Mouse (Mus musculus) forebrain, embryonic 14.5 days (tissue): ENCODE data around the gene Kalrn. TPM values are rescaled to one million over a fixed set of nuclear protein-coding genes. Genes with fewer than 3 reads are reported as not detected.

ENCODE experiments used
- ATAC-seq: fragments of 200-750 bp; cut with Nextera tagmentation; 2 replicates; pipeline ENCODE4 v1.8.0; 2017; ENCODE audit warnings: mild to moderate bottlenecking, moderate library complexity
- DNase-seq: peaks from one replicate; pipeline ENCODE4 v3.0.0-alpha.2; 2015; ENCODE audit warnings: low spot score
- H3K27ac ChIP-seq: fragments of 300-500 bp; sonication (generic); 2 replicates; pipeline ENCODE4 v1.5.1; 2014; ENCODE audit warnings: low read depth, mild to moderate bottlenecking, control low read depth, low read length, moderate library complexity
- H3K27me3 ChIP-seq: fragments of 300-500 bp; sonication (generic); replicated peaks from 2 replicates; pipeline ENCODE4 v1.6.1; 2014; ENCODE audit warnings: low read length, control low read depth, mixed read lengths; ENCODE audit not compliant: control insufficient read depth, insufficient read depth
- H3K36me3 ChIP-seq: fragments of 300-500 bp; sonication (generic); 2 replicates; pipeline ENCODE4 v1.6.1; 2014; ENCODE audit warnings: low read length, control low read depth; ENCODE audit not compliant: control insufficient read depth, insufficient read depth
- H3K4me1 ChIP-seq: fragments of 300-500 bp; sonication (generic); 2 replicates; pipeline ENCODE4 v1.6.1; 2014; ENCODE audit warnings: antibody characterized with exemption, low read length, control low read depth; ENCODE audit not compliant: control insufficient read depth, insufficient read depth
- H3K4me2 ChIP-seq: fragments of 300-500 bp; sonication (generic); 2 replicates; pipeline ENCODE4 v1.6.1; 2014; ENCODE audit warnings: mild to moderate bottlenecking, control low read depth, low read length
- H3K4me3 ChIP-seq: fragments of 300-500 bp; sonication (generic); 2 replicates; pipeline ENCODE4 v1.5.1; 2014; ENCODE audit warnings: low read depth, low read length, control low read depth
- H3K9ac ChIP-seq: fragments of 300-500 bp; sonication (generic); 2 replicates; pipeline ENCODE4 v1.6.1; 2014; ENCODE audit warnings: mild to moderate bottlenecking, low read length, control low read depth, moderate library complexity
- H3K9me3 ChIP-seq: fragments of 300-500 bp; sonication (generic); replicated peaks from 2 replicates; pipeline ENCODE4 v1.6.1; 2016; ENCODE audit warnings: low read length, control low read depth, mixed read lengths; ENCODE audit not compliant: control insufficient read depth
- WGBS: fragments of 180-500 bp; shearing (Covaris S2); extraction: QIAGEN DNeasy Blood & Tissue Kit; methylation state at CpG from one replicate; pipeline ENCODE4 v1.1.7; 2014; 5-methylcytosine and 5-hydroxymethylcytosine counted together
- polyA plus RNA-seq: library from polyadenylated mRNA; unstranded; fragments of >200 nt; fragmentation: Nextera tagmentation; extraction: Ambion mirVana; gene quantifications from 2 replicates; pipeline ENCODE4 v1.2.1, GENCODE M21; 2014

Gene Kalrn
- polyA plus RNA-seq, 1 experiment from 2014 or later, result 19.7 TPM

GRCm38 (mm10) chr16:34011991-34012845 lies 561.1 kb downstream of the Kalrn start:
- no peak overlapping the region for H3K4me2 ChIP-seq
- DNase-seq, result no peak
- WGBS, result 93% methylated on average over 20 of the region's 20 CpGs
- H3K4me3 ChIP-seq, result no peak overlapping the region
- H3K27ac ChIP-seq, result no peak overlapping the region
- no peaks in the 10 kb centered on the region for H3K27me3 ChIP-seq
- H3K9me3 ChIP-seq, result no peaks in the 10 kb centered on the region
- ATAC-seq, result no peak
- no peaks in the 10 kb centered on the region for H3K4me1 ChIP-seq
- peaks cover 77% of the 10 kb centered on the region for H3K36me3 ChIP-seq
- H3K9ac ChIP-seq, result no peak overlapping the region

GRCm38 (mm10) chr16:34009567-34009966 lies 563.8 kb downstream of the Kalrn start:
- H3K9me3 ChIP-seq, result no peaks in the 10 kb centered on the region
- H3K4me3 ChIP-seq, result no peak overlapping the region
- WGBS, result 82% methylated on average over 2 of the region's 2 CpGs
- DNase-seq (no peak), ATAC-seq (no peak)
- no peaks in the 10 kb centered on the region for H3K27me3 ChIP-seq
- H3K36me3 ChIP-seq, result peaks cover 57% of the 10 kb centered on the region
- H3K9ac ChIP-seq, result no peak overlapping the region
- peaks cover 9% of the 10 kb centered on the region for H3K4me1 ChIP-seq
- no peak overlapping the region for H3K27ac ChIP-seq
- no peak overlapping the region for H3K4me2 ChIP-seq

- no peak overlapping the region for H3K9ac ChIP-seq
These were observed 567.3 kb downstream of the Kalrn start for GRCm38 (mm10) chr16:34005986-34006385.

GRCm38 (mm10) chr16:34004128-34004578 lies 569.2 kb downstream of the Kalrn start:
- Histone ChIP-seq H3K27ac (peak overlapping the region; percentile 91), H3K4me1 (peaks cover 21% of the 10 kb centered on the region), H3K4me2 (peak overlapping the region; percentile 6; the same call in 1 of the 2 replicates), H3K9ac (no peak overlapping the region), H3K9me3 (no peaks in the 10 kb centered on the region), H3K4me3 (no peak overlapping the region), H3K36me3 (peaks cover 12% of the 10 kb centered on the region; the same call in 1 of the 2 replicates), H3K27me3 (no peaks in the 10 kb centered on the region)
- DNase-seq (peak; percentile 97), ATAC-seq (peak; percentile 95)
- WGBS, result 5% methylated on average over 4 of the region's 4 CpGs

More at GRCm38 (mm10) chr16:34005986-34006385, 567.3 kb downstream of the Kalrn start:
- no peak overlapping the region for H3K4me2 ChIP-seq
- H3K27ac ChIP-seq, result 0 out of 2 replicates have a peak overlapping the region, but pooled peaks have one; percentile 91
- no peak overlapping the region for H3K4me3 ChIP-seq
- ATAC-seq (no peak), DNase-seq (no peak)
- H3K4me1 ChIP-seq, result peaks cover 21% of the 10 kb centered on the region
- no peaks in the 10 kb centered on the region for H3K27me3 ChIP-seq
- H3K36me3 ChIP-seq, result peaks cover 26% of the 10 kb centered on the region
- 100% methylated on average over 3 of the region's 3 CpGs for WGBS
- H3K9me3 ChIP-seq, result no peaks in the 10 kb centered on the region

- 8% methylated on average over 10 of the region's 10 CpGs for WGBS
- Histone ChIP-seq H3K9ac (no peak overlapping the region), H3K4me2 (no peak overlapping the region), H3K27me3 (no peaks in the 10 kb centered on the region), H3K27ac (peak overlapping the region; percentile 91), H3K4me3 (no peak overlapping the region), H3K9me3 (no peaks in the 10 kb centered on the region), H3K36me3 (peaks cover 9% of the 10 kb centered on the region; the same call in 1 of the 2 replicates), H3K4me1 (peaks cover 21% of the 10 kb centered on the region)
- peak; percentile 65 for ATAC-seq
- DNase-seq, result peak; percentile 87
These were observed 569.7 kb downstream of the Kalrn start for GRCm38 (mm10) chr16:34003566-34004127.

GRCm38 (mm10) chr16:34000715-34001114 lies 572.6 kb downstream of the Kalrn start:
- Histone ChIP-seq H3K9ac (no peak overlapping the region), H3K9me3 (no peaks in the 10 kb centered on the region), H3K27me3 (no peaks in the 10 kb centered on the region), H3K27ac (no peak overlapping the region), H3K36me3 (0 out of 2 replicates have a peak, but pooled peaks cover 3% of the 10 kb centered on the region), H3K4me1 (peaks cover 21% of the 10 kb centered on the region), H3K4me2 (no peak overlapping the region), H3K4me3 (no peak overlapping the region)
- ATAC-seq, result no peak
- no peak for DNase-seq
- 89% methylated on average over 8 of the region's 8 CpGs for WGBS

GRCm38 (mm10) chr16:33999388-33999787 lies 573.9 kb downstream of the Kalrn start:
- H3K27ac ChIP-seq, result no peak overlapping the region
- H3K4me3 ChIP-seq, result no peak overlapping the region
- H3K4me2 ChIP-seq, result no peak overlapping the region
- 33% methylated on average over 3 of the region's 3 CpGs for WGBS
- H3K9ac ChIP-seq, result no peak overlapping the region
- peaks cover 10% of the 10 kb centered on the region for H3K4me1 ChIP-seq
- no peaks in the 10 kb centered on the region for H3K9me3 ChIP-seq
- no peaks in the 10 kb centered on the region for H3K27me3 ChIP-seq
- ATAC-seq, result no peak
- no peaks in the 10 kb centered on the region for H3K36me3 ChIP-seq
- peak; percentile 67 for DNase-seq

- no peak overlapping the region for H3K9ac ChIP-seq
- H3K27ac ChIP-seq, result no peak overlapping the region
- DNase-seq, result no peak
- H3K4me1 ChIP-seq, result 0 out of 2 replicates have a peak, but pooled peaks cover 3% of the 10 kb centered on the region
- no peaks in the 10 kb centered on the region for H3K27me3 ChIP-seq
- H3K4me3 ChIP-seq, result no peak overlapping the region
- whole genome bisulfite sequencing, result 88% methylated on average over 6 of the region's 6 CpGs
- no peaks in the 10 kb centered on the region for H3K9me3 ChIP-seq
- no peak overlapping the region for H3K4me2 ChIP-seq
- ATAC-seq, result no peak
- H3K36me3 ChIP-seq, result no peaks in the 10 kb centered on the region
These were observed 575.3 kb downstream of the Kalrn start for GRCm38 (mm10) chr16:33998011-33998410.

- ATAC-seq (peak; percentile 38; the same call in 1 of the 2 replicates), DNase-seq (peak; percentile 81)
- Histone ChIP-seq H3K27me3 (no peaks in the 10 kb centered on the region), H3K4me3 (no peak overlapping the region), H3K4me2 (no peak overlapping the region), H3K4me1 (no peaks in the 10 kb centered on the region), H3K9ac (no peak overlapping the region), H3K9me3 (no peaks in the 10 kb centered on the region), H3K36me3 (no peaks in the 10 kb centered on the region), H3K27ac (no peak overlapping the region)
- WGBS, result 11% methylated on average over 5 of the region's 5 CpGs
These were observed 577.3 kb downstream of the Kalrn start for GRCm38 (mm10) chr16:33996030-33996429.
